Mouse (Mus musculus) midbrain, embryonic 11.5 days (tissue): ENCODE data around the gene Nfe2l1. TPM values are rescaled to one million over a fixed set of nuclear protein-coding genes. Genes with fewer than 3 reads are reported as not detected.

Source experiments
- ATAC-seq: fragments of 200-750 bp; cut with Nextera tagmentation; 2 replicates; pipeline ENCODE4 v1.8.0; 2017; ENCODE audit warnings: moderate TSS enrichment, moderate library complexity; ENCODE audit not compliant: low FRiP score
- DNase-seq: peaks from one replicate; pipeline ENCODE4 v3.0.0; 2015; ENCODE audit warnings: low spot score; ENCODE audit errors: missing footprints
- H3K27ac ChIP-seq: fragments of 300-500 bp; sonication (generic); 2 replicates; pipeline ENCODE4 v1.5.1; 2014; ENCODE audit warnings: low read depth, low read length
- H3K27me3 ChIP-seq: fragments of 300-500 bp; sonication (generic); 2 replicates; pipeline ENCODE4 v1.6.1; 2014; ENCODE audit warnings: mild to moderate bottlenecking, low read length, moderate library complexity, mixed read lengths; ENCODE audit not compliant: control insufficient read depth, insufficient read depth
- H3K36me3 ChIP-seq: fragments of 300-500 bp; sonication (generic); 2 replicates; pipeline ENCODE4 v1.6.1; 2014; ENCODE audit warnings: mild to moderate bottlenecking, low read length, moderate library complexity, mixed read lengths; ENCODE audit not compliant: control insufficient read depth, insufficient read depth
- H3K4me1 ChIP-seq: fragments of 300-500 bp; sonication (generic); 2 replicates; pipeline ENCODE4 v1.6.1; 2014; ENCODE audit warnings: low read length; ENCODE audit not compliant: control insufficient read depth, insufficient read depth
- H3K4me2 ChIP-seq: fragments of 300-500 bp; sonication (generic); 2 replicates; pipeline ENCODE4 v1.6.1; 2014; ENCODE audit warnings: mild to moderate bottlenecking, moderate library complexity
- H3K4me3 ChIP-seq: fragments of 300-500 bp; sonication (generic); 2 replicates; pipeline ENCODE4 v1.5.1; 2014; ENCODE audit warnings: low read depth, low read length
- H3K9ac ChIP-seq: fragments of 300-500 bp; sonication (generic); 2 replicates; pipeline ENCODE4 v1.6.1; 2014; ENCODE audit warnings: low read length
- H3K9me3 ChIP-seq: fragments of 300-500 bp; sonication (generic); 2 replicates; pipeline ENCODE4 v1.6.1; 2016; ENCODE audit warnings: low read length; ENCODE audit not compliant: control insufficient read depth
- WGBS: fragments of 180-500 bp; shearing (Covaris S2); extraction: QIAGEN DNeasy Blood & Tissue Kit; methylation state at CpG from one replicate; pipeline ENCODE4 v1.1.7; 2014; 5-methylcytosine and 5-hydroxymethylcytosine counted together
- polyA plus RNA-seq: library from polyadenylated mRNA; unstranded; fragments of >200 nt; fragmentation: Nextera tagmentation; extraction: Ambion mirVana; gene quantifications from 2 replicates; pipeline ENCODE4 v1.2.1, GENCODE M21; 2014

Nfe2l1 gene
- polyA plus RNA-seq, 1 experiment from 2014 or later = 35.2 TPM

DNA sequence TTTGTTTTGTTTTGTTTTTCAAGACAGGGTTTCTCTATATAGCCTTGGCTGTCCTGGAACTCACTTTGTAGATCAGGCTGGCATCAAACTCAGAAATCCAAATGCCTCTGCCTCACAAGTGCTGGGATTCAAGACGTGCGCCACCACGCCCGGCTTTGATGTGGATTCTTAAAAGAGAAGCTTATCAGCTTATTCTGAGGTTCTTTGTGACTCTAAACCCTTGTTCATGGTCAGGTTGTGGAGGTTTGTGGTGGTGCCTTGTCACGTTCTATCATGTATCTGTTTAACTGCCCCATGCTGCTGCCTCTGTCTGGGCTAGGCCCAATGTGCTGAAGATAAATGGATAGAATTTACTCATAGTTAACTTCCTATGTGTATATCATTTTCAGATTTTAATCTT lies 24.2 kb downstream of the Nfe2l1 start:
- no peaks in the 10 kb centered on the region for H3K9me3 ChIP-seq
- H3K27ac ChIP-seq = no peak overlapping the region
- no peak for DNase-seq
- H3K4me1 ChIP-seq = no peaks in the 10 kb centered on the region
- no peak overlapping the region for H3K4me2 ChIP-seq
- no peak overlapping the region for H3K4me3 ChIP-seq
- H3K9ac ChIP-seq = no peak overlapping the region
- no peak for ATAC-seq
- H3K27me3 ChIP-seq = no peaks in the 10 kb centered on the region
- peaks cover 40% of the 10 kb centered on the region for H3K36me3 ChIP-seq
- 86% methylated on average over 5 of the region's 5 CpGs for WGBS

DNA sequence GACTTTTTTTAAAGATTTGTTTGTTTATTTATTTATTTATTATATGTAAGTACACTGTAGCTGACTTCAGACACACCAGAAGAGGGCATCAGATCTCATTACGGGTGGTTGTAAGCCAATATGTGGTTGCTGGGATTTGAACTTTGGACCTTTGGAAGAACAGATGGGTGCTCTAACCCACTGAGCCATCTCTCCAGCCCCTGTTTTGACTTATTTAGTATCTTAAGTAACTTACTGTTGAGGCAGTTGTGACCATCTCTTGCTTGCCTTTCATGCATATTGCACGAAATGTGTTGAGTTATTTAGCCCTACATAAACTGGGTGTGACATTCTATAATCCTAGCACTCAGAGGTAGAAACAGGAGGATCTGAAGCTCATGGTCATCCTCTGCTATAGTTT lies 30.3 kb downstream of the Nfe2l1 start:
- DNase-seq (no peak), ATAC-seq (no peak)
- H3K27ac ChIP-seq = no peak overlapping the region
- H3K4me1 ChIP-seq = no peaks in the 10 kb centered on the region
- H3K4me3 ChIP-seq = no peak overlapping the region
- no peak overlapping the region for H3K4me2 ChIP-seq
- no peak overlapping the region for H3K9ac ChIP-seq
- WGBS = 88% methylated on average over 2 of the region's 2 CpGs
- peaks cover 14% of the 10 kb centered on the region for H3K36me3 ChIP-seq
- H3K27me3 ChIP-seq = no peaks in the 10 kb centered on the region
- H3K9me3 ChIP-seq = no peaks in the 10 kb centered on the region

DNA sequence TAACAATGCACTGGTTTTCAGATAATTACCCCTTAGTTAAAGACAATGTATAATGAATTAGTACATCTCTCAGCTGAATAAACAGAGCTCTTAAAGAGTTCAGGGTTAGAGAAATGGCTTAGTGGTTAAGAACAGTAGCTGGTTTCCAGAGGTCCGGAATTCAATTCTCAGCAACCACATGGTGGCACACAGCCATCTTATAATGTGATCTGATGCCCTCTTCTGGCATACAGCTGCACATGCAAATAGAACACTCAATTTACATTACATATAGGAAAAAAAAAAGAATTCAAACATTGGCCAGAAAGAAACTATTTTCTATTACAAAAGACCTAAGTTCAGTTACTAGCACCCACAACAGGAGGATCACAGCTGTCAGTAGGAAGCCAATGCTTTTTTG lies 33.2 kb downstream of the Nfe2l1 start:
- Histone ChIP-seq H3K4me1 (peaks cover 3% of the 10 kb centered on the region; the same call in 1 of the 2 replicates), H3K36me3 (peaks cover 6% of the 10 kb centered on the region; the same call in 1 of the 2 replicates), H3K27ac (no peak overlapping the region), H3K4me2 (no peak overlapping the region), H3K9me3 (no peaks in the 10 kb centered on the region), H3K27me3 (no peaks in the 10 kb centered on the region), H3K9ac (no peak overlapping the region), H3K4me3 (no peak overlapping the region)
- DNase-seq (no peak), ATAC-seq (no peak)
- 87% methylated on average over 1 of the region's 1 CpGs for WGBS

DNA sequence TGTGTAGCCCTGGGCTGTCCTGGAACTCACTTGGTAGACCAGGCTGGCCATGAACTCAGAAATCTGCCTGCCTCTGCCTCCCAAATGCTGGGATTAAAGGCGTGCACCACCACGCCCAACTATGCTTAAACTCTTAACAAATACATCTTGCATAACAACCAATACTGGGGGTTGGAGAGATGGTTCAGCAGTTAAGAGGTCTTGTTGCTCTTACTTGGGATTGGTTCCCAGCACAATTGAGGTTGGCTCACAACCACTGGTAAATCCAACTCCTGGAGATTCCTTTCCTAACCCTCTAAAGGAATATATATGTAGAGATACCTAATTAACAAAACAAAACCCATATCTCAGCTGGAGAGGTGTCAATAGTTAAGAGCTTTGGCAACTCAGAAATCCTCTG lies 33.7 kb downstream of the Nfe2l1 start:
- Histone ChIP-seq H3K4me1 (peaks cover 5% of the 10 kb centered on the region), H3K27me3 (no peaks in the 10 kb centered on the region), H3K9ac (no peak overlapping the region), H3K4me3 (no peak overlapping the region), H3K9me3 (no peaks in the 10 kb centered on the region), H3K36me3 (peaks cover 6% of the 10 kb centered on the region; the same call in 1 of the 2 replicates), H3K27ac (no peak overlapping the region), H3K4me2 (no peak overlapping the region)
- ATAC-seq = no peak
- WGBS = 98% methylated on average over 2 of the region's 2 CpGs
- DNase-seq = no peak

DNA sequence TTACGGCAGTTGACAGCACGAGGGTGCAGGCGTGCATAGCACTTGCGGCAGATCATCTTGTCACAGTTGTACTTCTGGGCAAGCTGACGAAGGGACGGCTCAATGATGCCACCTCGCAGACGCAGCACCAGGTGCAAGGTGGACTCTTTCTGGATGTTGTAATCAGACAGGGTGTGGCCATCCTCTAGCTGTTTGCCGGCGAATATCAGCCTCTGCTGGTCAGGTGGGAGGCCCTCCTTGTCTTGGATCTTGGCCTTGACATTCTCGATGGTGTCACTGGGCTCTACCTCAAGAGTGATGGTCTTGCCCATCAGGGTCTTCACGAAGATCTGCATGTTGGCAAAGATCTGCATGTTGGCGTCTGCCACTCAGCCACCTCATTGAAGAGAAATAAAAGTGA lies 34.3 kb downstream of the Nfe2l1 start:
- no peaks in the 10 kb centered on the region for H3K27me3 ChIP-seq

DNA sequence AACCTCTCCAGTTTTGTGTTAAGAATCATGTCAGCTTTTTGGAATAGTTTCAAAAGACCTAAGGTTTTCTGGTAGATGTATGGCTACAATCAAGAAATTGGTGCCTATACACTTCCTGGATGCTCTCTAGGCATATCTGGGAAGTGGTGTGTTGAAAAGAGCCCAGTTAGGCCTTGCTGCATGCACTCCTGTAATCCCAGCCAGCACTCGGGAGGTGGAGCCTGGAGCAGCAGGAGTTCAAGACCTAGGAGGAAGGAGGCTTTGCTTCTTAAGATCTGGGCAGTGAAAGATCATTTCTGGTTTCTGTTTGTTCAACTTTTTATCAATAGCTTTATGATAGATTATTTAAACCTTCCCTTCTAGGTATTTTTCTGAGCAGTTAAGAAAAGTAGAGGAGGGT lies 39.1 kb downstream of the Nfe2l1 start:
- Histone ChIP-seq H3K27ac (no peak overlapping the region), H3K4me1 (peaks cover 14% of the 10 kb centered on the region), H3K4me3 (peak overlapping the region; percentile 91), H3K36me3 (peaks cover 2% of the 10 kb centered on the region; the same call in 1 of the 2 replicates), H3K9me3 (no peaks in the 10 kb centered on the region), H3K9ac (no peak overlapping the region), H3K27me3 (no peaks in the 10 kb centered on the region), H3K4me2 (peak overlapping the region; percentile 76)
- no peak for DNase-seq
- no peak for ATAC-seq
- 8% methylated on average over 1 of the region's 1 CpGs for WGBS

More for the DNA sequence above, 34.3 kb downstream of the Nfe2l1 start:
- H3K36me3 ChIP-seq = peaks cover 2% of the 10 kb centered on the region; the same call in 1 of the 2 replicates
- H3K9me3 ChIP-seq = no peaks in the 10 kb centered on the region
- WGBS = 98% methylated on average over 13 of the region's 13 CpGs
- H3K4me1 ChIP-seq = peaks cover 9% of the 10 kb centered on the region
- ATAC-seq = no peak
- H3K4me2 ChIP-seq = no peak overlapping the region
- no peak for DNase-seq
- no peak overlapping the region for H3K4me3 ChIP-seq
- no peak overlapping the region for H3K27ac ChIP-seq
- no peak overlapping the region for H3K9ac ChIP-seq

DNA sequence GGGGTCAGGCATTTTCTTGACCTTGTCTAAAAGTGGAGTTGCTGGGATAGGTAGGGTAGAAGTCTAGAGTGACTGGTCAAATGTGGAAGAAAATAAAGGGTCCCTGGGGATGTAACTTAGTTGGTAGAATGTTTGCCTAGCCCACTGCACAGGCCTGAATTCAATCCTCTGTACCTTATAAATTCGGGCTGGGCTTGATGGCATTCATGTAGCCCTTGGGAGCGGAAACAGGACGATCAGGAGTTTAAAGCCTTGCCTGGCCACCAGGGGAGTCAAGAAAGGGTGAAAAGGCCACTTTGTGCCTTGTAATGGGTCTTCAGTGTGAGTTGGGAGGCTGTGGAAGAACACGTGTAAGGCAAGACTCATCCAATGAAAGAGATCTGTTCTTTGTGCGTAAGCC lies 39.8 kb downstream of the Nfe2l1 start:
- no peak overlapping the region for H3K27ac ChIP-seq
- H3K36me3 ChIP-seq = no peaks in the 10 kb centered on the region
- peak overlapping the region; percentile 76 for H3K4me2 ChIP-seq
- DNase-seq (no peak), ATAC-seq (no peak)
- H3K27me3 ChIP-seq = no peaks in the 10 kb centered on the region
- peak overlapping the region; percentile 91 for H3K4me3 ChIP-seq
- H3K9me3 ChIP-seq = no peaks in the 10 kb centered on the region
- WGBS = 9% methylated on average over 5 of the region's 5 CpGs
- peak overlapping the region; percentile 98 for H3K9ac ChIP-seq
- H3K4me1 ChIP-seq = peaks cover 14% of the 10 kb centered on the region

DNA sequence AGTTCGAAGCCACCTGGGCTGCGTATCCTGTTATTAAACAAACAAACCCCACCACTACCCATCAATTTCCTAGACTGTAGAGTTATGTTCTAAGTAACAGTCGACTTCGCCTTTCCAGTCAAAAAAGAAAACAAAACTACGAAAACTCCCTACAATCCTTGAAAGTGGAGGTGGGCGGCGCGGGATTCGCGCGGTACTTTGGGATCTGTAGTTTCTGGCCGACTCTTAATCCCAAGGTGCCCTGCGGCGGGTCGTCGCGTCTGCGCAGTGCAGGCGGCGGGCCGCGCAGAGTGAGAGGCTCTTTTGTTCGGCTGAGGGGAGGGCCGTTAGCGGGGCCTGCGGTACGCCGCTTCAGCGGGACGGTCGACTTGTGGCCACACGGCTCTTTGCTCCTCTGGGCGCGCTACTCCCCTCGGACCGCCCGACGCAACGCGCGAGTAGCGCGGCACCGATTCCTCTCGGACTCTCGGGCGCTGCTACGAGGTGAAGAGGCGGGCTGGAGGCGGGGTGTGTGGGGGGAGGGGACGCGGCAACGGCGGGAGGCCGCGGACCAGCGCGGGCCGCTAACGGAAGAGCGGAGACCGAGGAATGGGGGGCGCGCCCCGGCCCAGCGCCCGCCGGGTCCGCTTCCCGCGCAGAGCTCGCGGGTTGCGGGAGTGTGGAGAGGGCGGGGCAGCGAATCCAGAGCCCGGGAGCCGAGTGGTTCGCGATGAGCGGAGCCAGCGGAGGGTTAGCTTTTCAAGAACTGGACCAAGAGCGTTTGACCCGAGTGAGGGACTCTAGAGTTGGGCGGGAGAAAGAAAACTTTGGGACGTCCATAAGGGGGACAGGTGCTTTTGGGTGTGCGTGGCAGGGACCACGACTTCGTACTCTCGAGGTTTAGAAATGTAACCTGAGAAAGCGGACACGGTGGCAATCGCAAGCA lies 40.6 kb downstream of the Nfe2l1 start, which contains the start of gene Cbx1:
Gene Cbx1, plus strand, starts transcription at position 257 of the 925 bp plus-strand sequence.
- peaks cover 14% of the 10 kb centered on the region for H3K4me1 ChIP-seq
- 1% methylated on average over 91 of the region's 93 CpGs for WGBS

DNA sequence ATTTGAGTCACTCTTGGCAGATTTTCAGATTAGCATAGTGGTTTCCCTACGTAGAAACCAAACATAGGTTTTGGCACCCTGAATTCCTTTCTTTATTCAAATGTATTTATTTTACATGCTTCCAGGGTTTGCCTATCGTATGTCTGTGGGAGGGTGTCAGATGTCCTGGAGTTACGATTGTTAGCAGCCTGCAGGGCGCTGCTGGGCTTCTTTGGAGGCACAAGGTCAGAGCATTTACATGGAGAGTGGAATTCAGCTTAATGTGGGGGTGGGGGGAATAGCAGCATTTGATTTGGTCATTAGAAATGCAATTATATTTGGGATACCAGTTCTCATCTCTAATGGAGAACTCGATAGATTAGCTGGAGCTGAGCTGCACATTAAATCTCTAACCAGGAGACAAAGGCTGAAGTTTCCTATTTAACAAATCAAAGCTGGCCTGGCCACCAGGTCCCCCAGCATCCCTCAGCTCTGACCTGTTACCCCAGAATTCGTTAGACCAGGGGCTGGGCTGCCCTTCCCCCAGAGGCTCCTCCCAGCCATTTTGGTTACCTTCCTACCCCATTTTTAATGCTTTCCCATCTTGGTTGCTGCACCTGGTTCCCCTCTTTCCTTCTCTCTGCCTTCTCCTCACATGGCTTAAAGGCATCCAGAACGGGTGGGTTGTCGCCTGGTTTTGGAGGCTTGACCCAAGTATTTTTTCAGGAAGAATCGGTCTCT lies 42.9 kb downstream of the Nfe2l1 start:
- no peak overlapping the region for H3K4me2 ChIP-seq
- H3K9me3 ChIP-seq = no peaks in the 10 kb centered on the region
- H3K27ac ChIP-seq = no peak overlapping the region
- ATAC-seq (no peak), DNase-seq (no peak)
- H3K27me3 ChIP-seq = no peaks in the 10 kb centered on the region
- H3K4me3 ChIP-seq = no peak overlapping the region
- no peak overlapping the region for H3K9ac ChIP-seq
- peaks cover 12% of the 10 kb centered on the region for H3K4me1 ChIP-seq
- 37% methylated on average over 9 of the region's 9 CpGs for WGBS
- no peaks in the 10 kb centered on the region for H3K36me3 ChIP-seq

More for the DNA sequence above, 40.6 kb downstream of the Nfe2l1 start, which contains the start of gene Cbx1:
- no peaks in the 10 kb centered on the region for H3K36me3 ChIP-seq
- DNase-seq = peak; percentile 98
- peak within 1 kb of the TSS; percentile 98 for H3K9ac ChIP-seq
- H3K4me3 ChIP-seq = peak within 1 kb of the TSS; percentile 91
- peak within 1 kb of the TSS; percentile 95 for H3K27ac ChIP-seq
- no peaks in the 10 kb centered on the region for H3K9me3 ChIP-seq
- H3K4me2 ChIP-seq = peak within 1 kb of the TSS; percentile 76
- ATAC-seq = peak; percentile 96
- no peaks in the 10 kb centered on the region for H3K27me3 ChIP-seq
